Mouse (Mus musculus) brain, embryonic 14.5 days (tissue): ENCODE results near the gene Plxna4.

Experiments used
- CTCF ChIP-seq: fragments of 200-500 bp; IDR thresholded peaks from 2 replicates; pipeline ENCODE4 v1.5.1; 2012; ENCODE audit warnings: inconsistent platforms, mild to moderate bottlenecking, moderate library complexity, borderline replicate concordance; ENCODE audit not compliant: insufficient read depth, insufficient read length; ENCODE audit errors: extremely low read depth
- POLR2A ChIP-seq: fragments of 200-500 bp; IDR thresholded peaks from 2 replicates; pipeline ENCODE4 v1.6.1; 2012; ENCODE audit warnings: mild to moderate bottlenecking, inconsistent platforms, borderline replicate concordance; ENCODE audit not compliant: poor library complexity, insufficient read depth, insufficient read length, severe bottlenecking; ENCODE audit errors: extremely low read depth

DNA sequence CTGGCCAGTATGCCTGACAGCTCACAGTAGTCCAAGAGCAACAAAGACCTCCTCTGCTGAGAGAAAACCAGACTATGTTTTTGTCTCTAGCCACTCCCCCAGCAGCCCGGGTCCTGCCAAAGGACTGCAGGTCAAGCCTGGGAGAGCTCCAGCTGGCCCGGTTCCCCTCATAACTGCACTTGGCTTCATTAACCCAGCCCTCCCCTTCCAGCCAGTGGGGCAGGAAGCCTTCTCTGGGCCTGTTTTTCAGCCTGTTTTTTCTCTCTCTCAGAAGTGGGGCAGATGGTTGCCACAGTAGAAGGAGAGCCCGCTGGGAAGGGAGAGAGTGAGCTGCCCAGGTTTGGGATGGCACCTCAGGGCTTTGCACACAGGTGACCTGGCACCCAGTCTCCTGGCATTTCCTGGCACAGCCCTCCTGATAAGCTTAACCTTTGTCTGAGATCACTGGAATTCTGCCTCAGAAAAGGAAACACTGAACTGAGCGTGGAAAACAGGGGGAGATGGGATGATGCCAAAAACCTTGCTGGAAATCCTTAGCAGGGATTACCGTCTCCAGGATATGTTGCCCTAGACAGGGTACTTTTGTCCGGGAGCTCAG is 190.8 kb downstream of the Plxna4 start:
- TF ChIP-seq CTCF = no peak
- TF ChIP-seq POLR2A = no peak
